Mouse (Mus musculus) heart, postnatal 0 days (tissue): ENCODE measurements around the gene Vmn1r55. TPM values are rescaled to one million over a fixed set of nuclear protein-coding genes. Genes with fewer than 3 reads are reported as not detected.

Experiments used
- ATAC-seq: fragments of 200-750 bp; cut with Nextera tagmentation; 2 replicates; pipeline ENCODE4 v1.8.0; 2017; ENCODE audit warnings: low read depth, moderate number of reproducible peaks, moderate library complexity; ENCODE audit not compliant: insufficient read depth
- DNase-seq: peaks from one replicate; pipeline ENCODE4 v3.0.0-alpha.2; 2016; ENCODE audit warnings: low spot score
- H3K27ac ChIP-seq: fragments of 300-500 bp; sonication (generic); 2 replicates; pipeline ENCODE4 v1.5.1; 2014; ENCODE audit warnings: low read depth, mild to moderate bottlenecking
- H3K27me3 ChIP-seq: fragments of 300-500 bp; sonication (generic); 2 replicates; pipeline ENCODE4 v1.6.1; 2014; ENCODE audit warnings: low read length, mixed read lengths; ENCODE audit not compliant: control insufficient read depth, insufficient read depth
- H3K36me3 ChIP-seq: fragments of 300-500 bp; sonication (generic); replicated peaks from 2 replicates; pipeline ENCODE4 v1.6.1; 2014; ENCODE audit warnings: low read length, mixed read lengths; ENCODE audit not compliant: control insufficient read depth, insufficient read depth
- H3K4me1 ChIP-seq: fragments of 300-500 bp; sonication (generic); 2 replicates; pipeline ENCODE4 v1.6.1; 2014; ENCODE audit warnings: antibody characterized with exemption; ENCODE audit not compliant: control insufficient read depth, insufficient read depth
- H3K4me2 ChIP-seq: fragments of 300-500 bp; sonication (generic); 2 replicates; pipeline ENCODE4 v1.6.1; 2014; ENCODE audit warnings: low read depth, mild to moderate bottlenecking, low read length, moderate library complexity
- H3K4me3 ChIP-seq: fragments of 300-500 bp; sonication (generic); 2 replicates; pipeline ENCODE4 v1.5.1; 2014; ENCODE audit warnings: low read depth, low read length
- H3K9ac ChIP-seq: fragments of 300-500 bp; sonication (generic); replicated peaks from 2 replicates; pipeline ENCODE4 v1.6.1; 2014; ENCODE audit warnings: low read depth, low read length, mixed read lengths
- H3K9me3 ChIP-seq: fragments of 300-500 bp; sonication (generic); replicated peaks from 2 replicates; pipeline ENCODE4 v1.6.1; 2016; ENCODE audit warnings: low read length; ENCODE audit not compliant: control insufficient read depth
- CTCF ChIP-seq: IDR thresholded peaks from 2 replicates; pipeline ENCODE4 v1.5.1; 2016; ENCODE audit warnings: antibody characterized with exemption, control low read depth, low read depth
- EP300 ChIP-seq: IDR thresholded peaks from 2 replicates; pipeline ENCODE4 v1.6.1; 2016; ENCODE audit warnings: antibody characterized with exemption, low read depth
- whole genome bisulfite sequencing: fragments of 180-500 bp; shearing (Covaris S2); extraction: QIAGEN DNeasy Blood & Tissue Kit; methylation state at CpG from one replicate; pipeline ENCODE4 v1.1.7; 2014; 5-methylcytosine and 5-hydroxymethylcytosine counted together
- polyA plus RNA-seq: library from polyadenylated mRNA; unstranded; fragments of >200 nt; fragmentation: Nextera tagmentation; extraction: Ambion mirVana; gene quantifications from 2 replicates; pipeline ENCODE4 v1.2.1, GENCODE M21; 2015
- total RNA-seq: library from RNA; depleted of rRNA; stranded (reverse); fragments of >200 nt; gene quantifications from 2 replicates; pipeline ENCODE4 v1.2.3, GENCODE M21; 2014; ENCODE audit warnings: low replicate concordance

Vmn1r55 gene
- total and polyA plus RNA-seq, 2 experiments from 2014 or later = not detected

- H3K9ac ChIP-seq = no peak overlapping the region
- no peak for DNase-seq
- no peaks in the 10 kb centered on the region for H3K9me3 ChIP-seq
- no peak for ATAC-seq
- H3K27me3 ChIP-seq = no peaks in the 10 kb centered on the region
- H3K36me3 ChIP-seq = peaks cover 48% of the 10 kb centered on the region
- H3K27ac ChIP-seq = no peak overlapping the region
- 73% methylated on average over 4 of the region's 4 CpGs for WGBS
- no peak overlapping the region for H3K4me3 ChIP-seq
- TF ChIP-seq EP300 (no peak), CTCF (no peak)
- H3K4me2 ChIP-seq = no peak overlapping the region
- H3K4me1 ChIP-seq = no peaks in the 10 kb centered on the region; the same call in 1 of the 2 replicates
These were observed 61.6 kb downstream of the Vmn1r55 start for GRCm38 (mm10) chr7:5087886-5088285.

GRCm38 (mm10) chr7:5086921-5087440 lies 62.5 kb downstream of the Vmn1r55 start:
- WGBS = 84% methylated on average over 5 of the region's 5 CpGs
- DNase-seq (no peak), ATAC-seq (no peak)
- Histone ChIP-seq H3K36me3 (peaks cover 42% of the 10 kb centered on the region), H3K4me2 (no peak overlapping the region), H3K9ac (no peak overlapping the region), H3K4me3 (no peak overlapping the region), H3K9me3 (no peaks in the 10 kb centered on the region), H3K27ac (no peak overlapping the region), H3K4me1 (peaks cover 4% of the 10 kb centered on the region), H3K27me3 (no peaks in the 10 kb centered on the region)
- TF ChIP-seq CTCF (no peak), EP300 (no peak)

GRCm38 (mm10) chr7:5085512-5085911 lies 64.0 kb downstream of the Vmn1r55 start:
- Histone ChIP-seq H3K9me3 (no peaks in the 10 kb centered on the region), H3K9ac (no peak overlapping the region), H3K27me3 (no peaks in the 10 kb centered on the region), H3K4me1 (peaks cover 16% of the 10 kb centered on the region), H3K4me3 (no peak overlapping the region), H3K36me3 (peaks cover 37% of the 10 kb centered on the region), H3K27ac (no peak overlapping the region), H3K4me2 (no peak overlapping the region)
- TF ChIP-seq EP300 (no peak), CTCF (no peak)
- 82% methylated on average over 1 of the region's 1 CpGs for WGBS
- ATAC-seq = no peak
- DNase-seq = no peak

- Histone ChIP-seq H3K4me1 (peaks cover 16% of the 10 kb centered on the region), H3K9ac (no peak overlapping the region), H3K27me3 (no peaks in the 10 kb centered on the region), H3K4me2 (no peak overlapping the region), H3K27ac (no peak overlapping the region), H3K4me3 (no peak overlapping the region), H3K36me3 (peaks cover 29% of the 10 kb centered on the region), H3K9me3 (no peaks in the 10 kb centered on the region)
- DNase-seq = no peak
- no peak for TF ChIP-seq EP300
- WGBS = 88% methylated on average over 18 of the region's 18 CpGs
- no peak for ATAC-seq
These were observed 66.0 kb downstream of the Vmn1r55 start for GRCm38 (mm10) chr7:5083325-5084105.

GRCm38 (mm10) chr7:5081939-5082338 lies 67.5 kb downstream of the Vmn1r55 start:
- Histone ChIP-seq H3K9ac (no peak overlapping the region), H3K9me3 (no peaks in the 10 kb centered on the region), H3K27ac (no peak overlapping the region), H3K4me1 (peaks cover 16% of the 10 kb centered on the region), H3K27me3 (no peaks in the 10 kb centered on the region), H3K4me2 (peak overlapping the region; percentile 80), H3K36me3 (peaks cover 40% of the 10 kb centered on the region), H3K4me3 (no peak overlapping the region)
- WGBS = 95% methylated on average over 2 of the region's 2 CpGs
- ATAC-seq = no peak
- TF ChIP-seq CTCF (no peak), EP300 (no peak)
- no peak for DNase-seq

GRCm38 (mm10) chr7:5081241-5081640 lies 68.2 kb downstream of the Vmn1r55 start:
- Histone ChIP-seq H3K9me3 (no peaks in the 10 kb centered on the region), H3K4me3 (peak overlapping the region; percentile 92), H3K27me3 (no peaks in the 10 kb centered on the region), H3K9ac (peak overlapping the region; percentile 95), H3K27ac (peak overlapping the region; percentile 97), H3K4me1 (peaks cover 16% of the 10 kb centered on the region), H3K4me2 (peak overlapping the region; percentile 80), H3K36me3 (peaks cover 47% of the 10 kb centered on the region)
- no peak for DNase-seq
- ATAC-seq = no peak
- TF ChIP-seq CTCF = no peak
- TF ChIP-seq EP300 = no peak
- 24% methylated on average over 6 of the region's 6 CpGs for WGBS
